Mouse (Mus musculus) inflammation-experienced regulatory T-cells, adult 6 months (primary cell): ENCODE measurements around the gene Olfr1279. TPM values are rescaled to one million over a fixed set of nuclear protein-coding genes. Genes with fewer than 3 reads are reported as not detected.
"Not testable (repeated sequence)": the region's sequence is repeated elsewhere in the genome, so short reads cannot be mapped to it uniquely, and the experiment has no call there.

Experiments
- ATAC-seq: one replicate; pipeline ENCODE4 v1.8.0; 2017
- polyA plus RNA-seq, 3 experiments: library from polyadenylated mRNA; unstranded; fragments of 100-300 nt; shearing (Covaris generic); gene quantifications; one replicate each; pipeline ENCODE4 v1.2.1; 2017

The Olfr1279 gene
- not detected for polyA plus RNA-seq

DNA sequence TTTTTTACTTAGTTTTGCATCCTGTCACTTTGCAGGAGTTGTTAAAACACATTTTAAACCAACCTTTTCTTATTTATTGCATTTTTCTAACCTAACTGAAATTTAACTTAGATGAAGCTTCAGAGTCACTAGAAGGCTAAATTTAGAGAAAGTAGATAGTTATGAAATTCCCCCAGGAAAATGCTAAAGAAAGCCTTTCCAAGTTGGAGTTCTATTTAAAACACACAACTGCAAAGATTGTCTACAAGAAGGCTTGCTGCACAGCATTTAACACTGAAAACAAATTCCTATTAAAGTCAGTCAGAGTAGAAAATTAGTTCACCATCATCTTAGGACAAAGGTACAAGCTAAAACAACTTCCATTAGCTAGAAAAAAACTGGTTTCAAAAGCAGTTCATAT lies at the start of gene Olfr1279:
Olfr1279 (plus strand) TSS at position 262 of the 400 bp plus-strand sequence.
- ATAC-seq: no peak

DNA sequence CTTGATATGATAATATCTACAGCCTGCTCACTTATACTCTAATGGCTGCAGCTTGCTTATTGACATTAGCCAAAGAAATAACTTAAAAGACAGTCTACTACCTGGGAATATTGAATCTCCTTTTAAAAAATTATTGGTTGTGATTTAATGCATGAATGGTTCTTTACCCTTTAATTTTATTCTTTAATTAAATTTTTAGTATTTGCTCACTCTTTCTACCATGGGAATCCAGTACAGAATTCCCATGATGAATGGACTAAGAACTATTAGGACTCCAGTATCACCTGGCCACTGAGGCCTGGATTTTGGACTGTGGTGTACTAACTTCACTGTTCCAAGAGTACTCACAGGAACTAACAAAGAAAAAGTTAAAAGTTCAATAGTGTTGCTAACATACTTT lies 46.2 kb upstream of the Olfr1279 start, which contains the start of gene Olfr1276:
Olfr1276 (plus strand) TSS at position 301 of the 400 bp plus-strand sequence.
- ATAC-seq: no peak

- ATAC-seq: no peak
These were observed 26.4 kb upstream of the Olfr1279 start, which contains the start of gene Olfr1277 for GRCm38 (mm10) chr2:111274006-111274405. Olfr1277 (minus strand) TSS chr2:111274106.

GRCm38 (mm10) chr2:111289836-111290235 lies 10.6 kb upstream of the Olfr1279 start, which contains the start of gene Olfr1278:
Olfr1278 (plus strand) TSS chr2:111290136.
- no peak for ATAC-seq

GRCm38 (mm10) chr2:111298541-111298940 lies 1.9 kb upstream of the Olfr1279 start:
- ATAC-seq: no peak

DNA sequence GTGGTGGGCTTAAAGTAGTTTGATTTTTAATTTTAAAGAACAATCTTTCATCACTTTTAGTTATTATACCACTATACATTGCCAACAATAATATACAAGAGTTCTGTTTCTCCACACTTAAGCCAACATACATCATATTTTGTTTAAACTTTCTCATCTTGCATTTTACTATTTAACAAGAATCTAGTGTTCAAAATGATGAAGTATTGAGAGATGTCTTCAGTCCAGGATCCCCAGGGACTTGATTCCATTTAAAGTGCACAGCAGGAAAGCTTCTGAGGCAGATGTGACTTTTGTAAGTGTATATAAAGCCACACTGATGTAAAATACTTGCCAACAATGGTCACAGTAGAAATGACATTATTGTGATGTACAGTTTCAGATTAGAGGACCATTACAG lies 13.3 kb downstream of the Olfr1279 start, which contains the start of gene Olfr1280:
Olfr1280 (plus strand) TSS at position 301 of the 400 bp plus-strand sequence.
- ATAC-seq: no peak

DNA sequence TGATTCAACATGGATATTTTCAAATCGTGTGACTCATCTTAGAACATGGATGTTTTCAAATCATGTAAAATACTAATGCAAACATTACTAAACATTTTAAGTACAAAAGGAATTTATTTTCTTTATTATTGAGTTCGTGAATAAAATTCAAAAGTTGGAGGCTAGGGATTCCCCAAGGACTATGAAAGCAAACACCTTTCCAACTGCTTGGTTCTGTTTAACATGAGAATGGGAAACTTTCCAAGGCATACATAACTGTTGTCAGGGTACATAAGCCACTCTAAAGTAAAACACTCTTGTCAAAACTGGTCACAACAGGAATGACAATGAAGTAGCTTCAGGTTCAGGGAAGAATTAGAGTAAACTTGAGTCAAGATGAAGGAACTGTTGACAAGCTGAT lies 25.8 kb downstream of the Olfr1279 start, which contains the start of gene Olfr1281:
Olfr1281 (plus strand) TSS at position 301 of the 400 bp plus-strand sequence.
- ATAC-seq: no peak

GRCm38 (mm10) chr2:111333721-111334120 lies 33.3 kb downstream of the Olfr1279 start:
- not testable (repeated sequence) for ATAC-seq

- ATAC-seq: no peak
These were observed 35.5 kb downstream of the Olfr1279 start, which contains the start of gene Olfr1282 for GRCm38 (mm10) chr2:111335976-111336375. Olfr1282 (minus strand) TSS chr2:111336076.

Other genes with a start within 250 kb of the Olfr1279 start
- gene Gm13941, start 194.7 kb upstream of the Olfr1279 start, polyA plus RNA-seq: not detected
- not detected for gene Gm15130, start 147.7 kb upstream of the Olfr1279 start, polyA plus RNA-seq
- not detected for gene 4930430A15Rik, start 71.0 kb upstream of the Olfr1279 start, polyA plus RNA-seq
- not detected for gene Olfr1275, start 65.3 kb upstream of the Olfr1279 start, polyA plus RNA-seq
- not detected for gene Olfr1276, start 46.1 kb upstream of the Olfr1279 start, polyA plus RNA-seq
- not detected for gene Olfr1277, start 26.5 kb upstream of the Olfr1279 start, polyA plus RNA-seq
- gene Olfr1278, start 10.5 kb upstream of the Olfr1279 start, polyA plus RNA-seq: not detected
- not detected for gene Olfr1280, start 13.4 kb downstream of the Olfr1279 start, polyA plus RNA-seq
- not detected for gene Olfr1281, start 25.9 kb downstream of the Olfr1279 start, polyA plus RNA-seq
- gene Olfr1282, start 35.4 kb downstream of the Olfr1279 start, polyA plus RNA-seq: not detected
- gene Olfr1283, start 66.2 kb downstream of the Olfr1279 start, polyA plus RNA-seq: not detected
- not detected for gene Olfr1284, start 74.9 kb downstream of the Olfr1279 start, polyA plus RNA-seq
- not detected for gene Olfr1286, start 122.5 kb downstream of the Olfr1279 start, polyA plus RNA-seq
- gene Olfr1287, start 148.5 kb downstream of the Olfr1279 start, polyA plus RNA-seq: not detected
- not detected for gene Olfr1288, start 173.5 kb downstream of the Olfr1279 start, polyA plus RNA-seq
- gene Olfr1289, start 180.2 kb downstream of the Olfr1279 start, polyA plus RNA-seq: not detected
- gene Olfr1290, start 193.2 kb downstream of the Olfr1279 start, polyA plus RNA-seq: not detected
- under 1 TPM in 1 of 3 experiments, not detected in 2; 0.07 TPM for gene Olfr1291-ps1, start 196.5 kb downstream of the Olfr1279 start, polyA plus RNA-seq
- not detected for gene Olfr1293-ps, start 224.6 kb downstream of the Olfr1279 start, polyA plus RNA-seq
- not detected for gene Olfr1294, start 239.7 kb downstream of the Olfr1279 start, polyA plus RNA-seq